Mouse (Mus musculus): ENCODE measurements around the gene Phf21b. TPM values are rescaled to one million over a fixed set of nuclear protein-coding genes. Genes with fewer than 3 reads are reported as not detected.

Phf21b gene
- polyA plus RNA-seq, 1 experiment: 4.4 TPM

GRCm38 (mm10) chr15:84844831-84845230 is 11.0 kb downstream of the Phf21b start:
- peaks cover 7% of the 10 kb centered on the region for H3K4me1 ChIP-seq (ENCODE audit: control insufficient read depth, insufficient read depth, low read length)

GRCm38 (mm10) chr15:84843034-84843433 is 12.8 kb downstream of the Phf21b start:
- Histone ChIP-seq H3K36me3 (ENCODE audit: control insufficient read depth, insufficient read depth, low read length) (no peaks in the 10 kb centered on the region), H3K27ac (ENCODE audit: control insufficient read depth, insufficient read depth, low read depth, low read length) (no peak overlapping the region), H3K27me3 (ENCODE audit: control insufficient read depth, insufficient read depth, low read length) (no peaks in the 10 kb centered on the region), H3K4me1 (ENCODE audit: control insufficient read depth, insufficient read depth, low read length) (peaks cover 10% of the 10 kb centered on the region), H3K4me3 (ENCODE audit: control insufficient read depth, low read depth, low read length) (no peak overlapping the region)
- no peak for TF ChIP-seq CTCF (IDR thresholded peaks at IDR 0.05; ENCODE audit: control insufficient read depth, insufficient read depth, insufficient replicate concordance, low read depth, low read length)
- TF ChIP-seq POLR2A (IDR thresholded peaks at IDR 0.05; ENCODE audit: control insufficient read depth, low read depth, low read length): no peak

More at GRCm38 (mm10) chr15:84844831-84845230, 11.0 kb downstream of the Phf21b start:
- H3K36me3 ChIP-seq (ENCODE audit: control insufficient read depth, insufficient read depth, low read length): no peaks in the 10 kb centered on the region
- no peaks in the 10 kb centered on the region for H3K27me3 ChIP-seq (ENCODE audit: control insufficient read depth, insufficient read depth, low read length)
- no peak overlapping the region for H3K27ac ChIP-seq (ENCODE audit: control insufficient read depth, insufficient read depth, low read depth, low read length)
- TF ChIP-seq CTCF (IDR thresholded peaks at IDR 0.05; ENCODE audit: control insufficient read depth, insufficient read depth, insufficient replicate concordance, low read depth, low read length): no peak
- TF ChIP-seq POLR2A (IDR thresholded peaks at IDR 0.05; ENCODE audit: control insufficient read depth, low read depth, low read length): no peak
- no peak overlapping the region for H3K4me3 ChIP-seq (ENCODE audit: control insufficient read depth, low read depth, low read length)

- H3K27me3 ChIP-seq (ENCODE audit: control insufficient read depth, insufficient read depth, low read length): no peaks in the 10 kb centered on the region
- TF ChIP-seq POLR2A (IDR thresholded peaks at IDR 0.05; ENCODE audit: control insufficient read depth, low read depth, low read length) (no peak), CTCF (IDR thresholded peaks at IDR 0.05; ENCODE audit: control insufficient read depth, insufficient read depth, insufficient replicate concordance, low read depth, low read length) (no peak)
- H3K36me3 ChIP-seq (ENCODE audit: control insufficient read depth, insufficient read depth, low read length): no peaks in the 10 kb centered on the region
- H3K4me3 ChIP-seq (ENCODE audit: control insufficient read depth, low read depth, low read length): no peak overlapping the region
- no peak overlapping the region for H3K27ac ChIP-seq (ENCODE audit: control insufficient read depth, insufficient read depth, low read depth, low read length)
- H3K4me1 ChIP-seq (ENCODE audit: control insufficient read depth, insufficient read depth, low read length): peaks cover 10% of the 10 kb centered on the region
Observed at GRCm38 (mm10) chr15:84841925-84842821, 13.7 kb downstream of the Phf21b start.

- no peak overlapping the region for H3K4me3 ChIP-seq (ENCODE audit: control insufficient read depth, low read depth, low read length)
Observed at GRCm38 (mm10) chr15:84840560-84840959, 15.3 kb downstream of the Phf21b start.

GRCm38 (mm10) chr15:84839521-84839920 is 16.3 kb downstream of the Phf21b start:
- Histone ChIP-seq H3K36me3 (ENCODE audit: control insufficient read depth, insufficient read depth, low read length) (no peaks in the 10 kb centered on the region), H3K4me3 (ENCODE audit: control insufficient read depth, low read depth, low read length) (no peak overlapping the region), H3K27me3 (ENCODE audit: control insufficient read depth, insufficient read depth, low read length) (no peaks in the 10 kb centered on the region), H3K27ac (ENCODE audit: control insufficient read depth, insufficient read depth, low read depth, low read length) (no peak overlapping the region), H3K4me1 (ENCODE audit: control insufficient read depth, insufficient read depth, low read length) (peaks cover 10% of the 10 kb centered on the region)
- no peak for TF ChIP-seq POLR2A (IDR thresholded peaks at IDR 0.05; ENCODE audit: control insufficient read depth, low read depth, low read length)
- no peak for TF ChIP-seq CTCF (IDR thresholded peaks at IDR 0.05; ENCODE audit: control insufficient read depth, insufficient read depth, insufficient replicate concordance, low read depth, low read length)

More at GRCm38 (mm10) chr15:84840560-84840959, 15.3 kb downstream of the Phf21b start:
- H3K27ac ChIP-seq (ENCODE audit: control insufficient read depth, insufficient read depth, low read depth, low read length): no peak overlapping the region
- H3K36me3 ChIP-seq (ENCODE audit: control insufficient read depth, insufficient read depth, low read length): no peaks in the 10 kb centered on the region
- no peaks in the 10 kb centered on the region for H3K27me3 ChIP-seq (ENCODE audit: control insufficient read depth, insufficient read depth, low read length)
- no peak for TF ChIP-seq CTCF (IDR thresholded peaks at IDR 0.05; ENCODE audit: control insufficient read depth, insufficient read depth, insufficient replicate concordance, low read depth, low read length)
- TF ChIP-seq POLR2A (IDR thresholded peaks at IDR 0.05; ENCODE audit: control insufficient read depth, low read depth, low read length): no peak
- peaks cover 10% of the 10 kb centered on the region for H3K4me1 ChIP-seq (ENCODE audit: control insufficient read depth, insufficient read depth, low read length)

GRCm38 (mm10) chr15:84837896-84838295 is 18.0 kb downstream of the Phf21b start:
- Histone ChIP-seq H3K4me3 (ENCODE audit: control insufficient read depth, low read depth, low read length) (no peak overlapping the region), H3K4me1 (ENCODE audit: control insufficient read depth, insufficient read depth, low read length) (peaks cover 4% of the 10 kb centered on the region), H3K27me3 (ENCODE audit: control insufficient read depth, insufficient read depth, low read length) (no peaks in the 10 kb centered on the region), H3K36me3 (ENCODE audit: control insufficient read depth, insufficient read depth, low read length) (no peaks in the 10 kb centered on the region), H3K27ac (ENCODE audit: control insufficient read depth, insufficient read depth, low read depth, low read length) (no peak overlapping the region)
- TF ChIP-seq POLR2A (IDR thresholded peaks at IDR 0.05; ENCODE audit: control insufficient read depth, low read depth, low read length) (no peak), CTCF (IDR thresholded peaks at IDR 0.05; ENCODE audit: control insufficient read depth, insufficient read depth, insufficient replicate concordance, low read depth, low read length) (no peak)

GRCm38 (mm10) chr15:84829416-84829815 is 26.4 kb downstream of the Phf21b start:
- no peaks in the 10 kb centered on the region for H3K36me3 ChIP-seq (ENCODE audit: control insufficient read depth, insufficient read depth, low read length)
- no peaks in the 10 kb centered on the region for H3K4me1 ChIP-seq (ENCODE audit: control insufficient read depth, insufficient read depth, low read length)
- TF ChIP-seq POLR2A (IDR thresholded peaks at IDR 0.05; ENCODE audit: control insufficient read depth, low read depth, low read length) (no peak), CTCF (IDR thresholded peaks at IDR 0.05; ENCODE audit: control insufficient read depth, insufficient read depth, insufficient replicate concordance, low read depth, low read length) (peak; percentile 39; the same call in 1 of the 2 replicates)
- H3K4me3 ChIP-seq (ENCODE audit: control insufficient read depth, low read depth, low read length): no peak overlapping the region
- H3K27me3 ChIP-seq (ENCODE audit: control insufficient read depth, insufficient read depth, low read length): no peaks in the 10 kb centered on the region
- no peak overlapping the region for H3K27ac ChIP-seq (ENCODE audit: control insufficient read depth, insufficient read depth, low read depth, low read length)

Measured in testis, adult 2 months (tissue).